Mouse (Mus musculus) neutrophil, adult 5-6 weeks (primary cell): ENCODE measurements around the gene Itga11. TPM values are rescaled to one million over a fixed set of nuclear protein-coding genes. Genes with fewer than 3 reads are reported as not detected.
A peak's percentile ranks its signal among the peaks of the same experiment; 100 is the strongest.
"Not testable (repeated sequence)": the region's sequence is repeated elsewhere in the genome, so short reads cannot be mapped to it uniquely, and the experiment has no call there.

Experiments
- ATAC-seq: fragments of 151-379, 151-347 bp; 2 replicates; pipeline ENCODE4 v1.8.0; 2017; ENCODE audit warnings: mild to moderate bottlenecking, moderate TSS enrichment; ENCODE audit not compliant: insufficient number of reproducible peaks, poor library complexity, low FRiP score, severe bottlenecking; ENCODE audit errors: extremely low read depth
- total RNA-seq: library from RNA; stranded (forward); fragments of 200-1000 nt; gene quantifications from 2 replicates; pipeline ENCODE4 v1.2.3, GENCODE M21; 2017

Gene Itga11
- total RNA-seq, 1 experiment from 2014 or later = not detected

DNA sequence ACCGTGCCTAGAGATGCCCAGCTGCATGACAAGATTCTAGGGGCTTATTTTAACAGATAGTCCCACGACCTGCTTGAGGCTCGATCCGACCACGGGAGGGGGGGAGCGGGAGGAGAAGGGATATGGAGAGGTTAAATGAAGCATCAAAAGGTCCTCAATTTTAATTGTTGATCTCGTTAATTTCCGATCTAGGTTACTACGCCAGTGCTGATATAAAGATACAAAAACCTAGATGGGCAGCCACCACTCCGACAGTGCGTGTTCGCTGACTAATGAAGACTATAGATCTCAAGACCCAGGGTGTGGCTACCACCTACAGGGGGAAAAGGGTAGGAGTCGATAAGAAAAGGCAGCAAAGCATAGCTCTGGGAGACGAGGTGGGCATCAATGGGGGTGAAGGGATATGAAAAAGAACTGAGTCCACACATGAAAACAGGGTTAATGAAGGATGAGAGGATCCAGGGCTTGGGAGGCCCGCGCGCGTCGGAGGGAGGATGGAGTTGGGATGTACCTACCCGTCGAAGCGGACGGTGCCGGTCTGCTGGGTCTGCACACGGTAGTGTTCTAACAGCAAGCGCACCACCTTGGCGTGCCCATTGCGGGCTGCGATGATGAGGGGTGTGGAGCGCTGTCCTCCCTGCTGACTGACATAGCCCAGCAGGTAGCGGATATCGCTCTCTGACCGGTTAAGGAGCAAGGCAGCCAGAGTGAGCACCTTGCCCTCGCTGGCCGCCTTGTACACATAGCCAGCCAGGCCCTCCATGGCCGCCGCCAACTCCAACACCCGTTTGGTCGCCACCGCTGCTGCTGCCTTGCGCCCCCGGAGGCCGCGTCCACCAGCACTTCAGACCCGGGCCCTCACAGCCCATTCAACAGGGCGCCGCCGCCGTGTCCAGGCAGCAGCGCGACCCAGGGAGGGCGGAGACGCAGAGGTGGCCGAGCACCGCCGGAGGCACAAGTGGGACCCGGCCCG, 133.2 kb downstream of the Itga11 start:
- peak; percentile 38; the same call in 1 of the 2 replicates for ATAC-seq

DNA sequence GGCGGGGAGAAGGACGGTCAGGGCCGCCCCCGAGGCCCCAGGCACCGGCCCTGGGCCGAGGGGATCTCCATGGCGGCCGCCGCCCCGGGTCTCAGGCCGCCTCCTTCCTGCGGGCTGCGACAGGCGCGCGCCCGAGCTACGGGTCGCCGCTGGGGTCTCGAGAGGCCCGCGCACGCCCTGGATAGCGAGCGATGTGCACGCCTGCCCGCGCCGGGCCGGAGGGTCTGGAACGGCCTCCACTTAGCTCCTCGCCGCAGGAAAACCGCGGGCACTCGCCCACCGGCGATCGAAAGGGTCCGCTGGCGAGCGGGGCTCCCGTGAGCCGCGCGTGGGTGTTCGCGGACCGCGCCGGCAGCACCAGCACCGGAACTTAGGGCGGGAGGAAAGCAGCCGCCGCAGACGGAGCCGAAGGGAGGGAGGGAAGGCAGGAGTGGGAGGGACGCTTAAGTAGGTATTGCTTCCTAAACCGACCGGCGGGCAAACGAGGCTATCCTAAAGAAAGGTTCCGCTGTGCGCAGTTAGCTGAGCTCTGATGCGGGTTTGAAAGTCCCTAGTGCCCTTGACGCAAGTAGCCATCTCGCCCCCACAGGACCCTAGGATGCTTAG, 134.0 kb downstream of the Itga11 start, which contains the start of gene Fem1b:
Gene Fem1b (minus strand): TSS at position 419 of the 606 bp plus-strand sequence.
- peak; percentile 81 for ATAC-seq

DNA sequence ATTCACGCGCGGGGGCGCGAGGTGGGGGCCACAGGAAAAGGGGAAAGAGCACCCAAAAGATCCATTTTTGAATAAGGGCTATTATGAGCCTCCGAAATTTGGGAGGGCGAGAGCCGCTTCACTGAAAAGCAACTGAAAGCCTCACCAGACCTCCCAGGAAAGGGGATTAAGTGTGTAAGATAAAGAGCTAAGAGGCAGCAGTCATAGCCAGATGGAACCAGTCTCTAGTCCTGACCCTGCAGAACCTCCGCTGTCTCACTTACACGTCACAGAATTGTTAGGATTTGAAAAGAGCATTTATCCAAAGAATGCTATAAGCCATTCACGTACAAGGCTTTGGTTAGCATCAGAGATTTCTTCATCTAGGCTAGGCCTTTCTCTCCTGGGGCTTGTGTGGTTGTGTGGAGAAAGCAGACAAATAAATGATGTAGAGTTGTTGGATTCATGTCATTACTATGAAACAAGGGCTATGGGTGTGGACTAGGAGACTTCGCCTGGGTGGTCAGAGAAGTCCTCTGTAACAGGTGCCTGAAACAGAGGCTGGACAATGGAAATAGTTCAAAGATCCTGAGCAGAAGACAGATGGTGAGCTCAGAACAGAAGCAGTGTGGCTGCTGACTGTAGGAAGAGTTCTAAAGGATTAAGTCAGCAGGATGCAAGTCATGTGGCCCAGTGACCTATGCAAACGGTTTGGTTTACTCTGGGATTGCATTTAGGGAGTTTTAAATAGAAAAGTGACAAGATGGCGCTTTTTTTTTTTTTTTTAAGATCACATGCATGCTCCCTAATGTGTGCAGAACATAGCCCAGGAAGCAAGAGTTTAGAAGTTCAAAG, 134.8 kb downstream of the Itga11 start:
- no peak for ATAC-seq

DNA sequence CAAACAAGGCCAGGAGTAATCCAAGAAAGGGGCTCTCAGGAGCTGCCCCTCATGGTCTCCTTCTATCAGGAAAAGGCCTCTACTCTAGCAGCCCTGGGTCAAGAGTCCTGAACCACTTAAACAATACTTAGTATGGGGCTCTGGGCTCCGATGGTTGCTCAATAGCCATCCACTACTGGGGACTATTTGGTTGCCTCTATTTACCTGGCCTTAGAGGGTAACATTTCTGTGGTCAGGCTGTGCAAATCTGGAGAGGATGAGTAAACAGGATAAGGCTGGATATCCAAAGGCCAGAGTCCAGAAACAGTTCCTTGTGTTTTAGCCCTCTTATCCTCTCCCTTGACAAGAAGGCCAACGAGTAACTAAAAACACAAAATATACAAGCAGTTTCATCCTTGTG, 137.1 kb downstream of the Itga11 start:
- ATAC-seq = no peak

DNA sequence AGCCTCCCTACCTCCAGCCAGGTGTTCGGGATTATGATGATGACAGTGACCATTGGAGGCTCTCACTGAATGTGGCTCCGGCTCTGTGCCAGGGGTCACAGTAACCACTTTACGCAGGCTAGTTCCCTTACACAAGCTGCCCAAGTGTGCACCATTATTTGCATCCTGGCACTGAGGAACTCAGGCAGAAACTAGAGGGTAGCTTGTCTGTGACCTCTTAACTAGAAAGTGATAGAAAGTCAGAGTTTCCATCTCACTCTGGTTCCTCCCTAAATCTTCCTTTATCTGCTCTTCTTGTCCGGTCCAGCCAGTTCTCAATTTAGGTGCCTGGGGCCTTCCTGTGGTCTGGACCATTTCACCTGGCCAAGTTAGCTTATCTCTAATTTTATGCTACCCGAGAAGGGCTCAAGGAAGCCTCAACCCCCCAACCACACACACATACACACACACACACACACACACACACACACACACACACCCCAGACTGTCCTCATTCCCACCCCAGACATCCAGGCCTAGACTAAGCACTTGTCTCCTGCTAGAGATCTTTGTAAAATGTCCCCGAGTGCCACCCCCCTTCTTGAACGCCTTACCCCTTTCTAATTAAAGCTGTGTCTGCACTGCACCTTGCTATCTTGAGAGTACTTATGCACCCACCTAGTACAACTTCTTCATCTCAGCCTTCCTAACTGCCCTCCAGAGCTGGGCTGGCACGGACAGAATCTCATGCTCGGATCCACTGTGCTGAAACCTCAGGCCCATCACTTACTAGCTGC, 138.9 kb downstream of the Itga11 start:
- no peak for ATAC-seq

DNA sequence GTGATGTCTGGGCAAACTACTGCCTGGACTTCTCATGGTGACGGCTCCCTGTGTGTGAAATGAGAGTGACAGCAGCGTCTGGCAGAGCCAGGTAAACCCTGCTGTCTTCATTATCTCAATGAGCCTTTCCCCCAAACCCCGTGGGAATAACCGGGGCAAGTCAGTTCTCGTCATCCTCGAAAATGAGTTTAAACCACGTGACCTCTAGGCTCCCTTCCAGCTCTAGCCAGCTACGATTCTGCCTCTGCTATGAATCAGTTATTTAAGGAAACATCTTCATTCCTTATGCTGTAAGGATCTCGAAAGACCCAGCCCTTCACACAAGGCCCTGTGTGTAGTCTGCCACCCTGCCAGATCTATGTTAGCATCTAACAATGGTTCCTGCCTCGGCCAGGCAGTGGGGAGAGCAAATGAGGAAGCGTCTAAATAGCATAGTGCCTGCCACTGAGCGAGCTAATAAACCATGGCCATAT, 139.5 kb downstream of the Itga11 start:
- 0 out of 2 replicates have a peak, but pooled peaks have one; percentile 28 for ATAC-seq

DNA sequence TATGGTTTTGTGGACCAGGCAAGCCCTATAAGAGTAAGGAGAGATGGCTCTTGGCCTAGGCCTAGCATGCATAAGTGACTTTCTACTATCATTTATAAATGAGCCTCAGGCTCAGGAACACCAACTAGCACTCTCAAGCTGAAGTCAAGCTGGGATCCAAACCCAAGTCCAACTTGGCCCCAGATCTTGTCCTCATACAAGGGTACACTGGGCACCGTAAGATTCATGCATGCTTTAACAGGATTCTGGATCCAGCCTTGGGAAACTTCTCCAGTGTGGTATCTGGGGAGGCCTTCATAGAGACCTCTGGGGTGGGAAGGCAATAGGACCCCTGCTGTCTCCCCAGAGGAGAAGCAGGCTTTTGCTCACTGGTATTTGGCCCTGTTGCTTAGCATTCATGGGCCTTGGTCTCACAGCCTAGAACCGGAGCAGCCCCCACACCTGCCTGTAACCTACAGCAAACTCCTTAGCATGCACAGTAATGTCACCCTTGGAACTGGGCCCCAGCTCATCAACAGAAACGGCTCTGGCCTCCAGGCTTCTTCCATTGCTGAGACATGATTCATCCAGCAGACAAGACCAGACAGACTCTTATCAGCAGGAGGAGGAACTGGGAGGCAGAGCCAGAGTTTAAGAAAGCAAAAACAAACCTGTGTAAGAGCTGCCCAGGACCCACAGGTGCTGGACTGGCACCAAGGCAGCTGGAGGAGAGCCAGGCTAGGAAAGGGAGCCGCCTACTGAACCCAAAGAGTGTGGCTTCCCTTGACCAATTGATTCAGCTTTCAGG, 140.4 kb downstream of the Itga11 start:
- ATAC-seq = no peak

DNA sequence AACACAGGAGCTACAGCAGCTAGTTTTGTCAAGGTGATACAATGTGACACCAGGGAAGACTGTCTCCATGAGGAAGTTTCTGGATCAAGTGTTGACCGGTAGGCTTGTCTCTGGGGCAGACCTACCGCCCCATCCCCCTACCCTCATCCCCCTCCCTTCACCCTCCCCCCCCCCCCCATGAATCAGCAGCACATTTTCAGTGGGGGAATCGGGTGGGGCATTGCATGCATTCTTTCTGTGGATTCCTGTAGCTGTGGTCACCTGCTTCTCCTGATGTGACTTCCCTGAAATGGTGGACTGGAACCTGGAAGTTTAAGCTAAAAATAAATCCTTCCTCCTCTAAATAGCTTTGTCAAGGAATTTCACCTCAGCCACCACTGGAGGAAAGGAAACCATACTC, 141.9 kb downstream of the Itga11 start:
- ATAC-seq = no peak

DNA sequence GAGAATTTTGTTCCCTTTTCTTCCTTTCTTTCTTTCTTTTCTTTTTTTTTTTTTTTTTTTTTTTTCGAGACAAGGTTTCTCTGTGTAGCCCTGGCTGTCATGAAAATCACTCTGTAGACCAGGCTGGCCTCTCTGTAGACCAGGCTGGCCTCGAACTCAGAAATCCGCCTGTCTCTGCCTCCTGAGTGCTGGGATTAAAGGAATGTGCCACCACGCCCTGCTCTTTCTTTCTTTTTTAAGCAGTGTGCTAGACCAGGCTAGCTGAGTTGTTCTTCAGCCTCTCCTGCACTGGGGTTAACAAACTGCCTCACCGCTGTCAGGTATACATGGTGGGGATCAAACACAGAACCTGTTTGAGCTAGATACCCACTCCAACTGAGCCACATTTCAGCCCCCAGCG, 142.3 kb downstream of the Itga11 start:
- ATAC-seq = not testable (repeated sequence)

DNA sequence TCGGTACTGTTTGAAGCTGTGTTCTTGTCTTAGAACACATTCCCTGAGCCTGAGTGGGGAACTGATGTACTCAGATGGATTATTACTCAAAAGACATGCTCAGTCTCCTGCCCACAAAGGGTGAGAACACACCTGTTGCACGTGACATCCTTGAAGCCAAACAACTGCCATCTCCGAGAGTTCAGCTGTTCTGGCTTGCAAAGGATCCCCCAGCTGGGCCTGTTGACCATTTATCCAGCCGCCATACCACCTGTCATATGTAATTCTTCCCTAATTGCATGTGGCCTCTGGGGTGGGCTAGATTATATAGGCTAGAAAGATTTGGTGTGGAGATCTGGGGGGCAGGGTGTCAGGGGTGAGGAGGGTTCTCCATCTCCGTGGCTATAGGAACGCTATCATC, 143.2 kb downstream of the Itga11 start:
- no peak for ATAC-seq

DNA sequence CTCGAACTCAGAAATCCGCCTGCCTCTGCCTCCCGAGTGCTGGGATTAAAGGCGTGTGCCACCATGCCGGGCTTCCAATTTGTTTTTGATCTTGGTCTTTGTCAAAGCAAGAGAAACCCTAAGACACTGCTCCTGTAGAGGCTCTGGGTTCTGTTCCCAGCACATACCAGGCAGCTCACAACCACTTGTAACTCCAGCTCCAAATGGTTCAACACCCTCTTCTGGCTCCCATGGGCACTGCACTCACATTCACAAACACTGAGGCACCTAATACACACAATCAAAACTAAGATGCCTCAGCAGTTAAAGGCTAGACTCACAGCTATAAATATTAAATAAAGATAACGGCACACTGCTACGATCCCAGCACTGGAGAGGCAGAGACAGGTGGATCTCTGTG, 144.2 kb downstream of the Itga11 start:
- ATAC-seq = no peak

DNA sequence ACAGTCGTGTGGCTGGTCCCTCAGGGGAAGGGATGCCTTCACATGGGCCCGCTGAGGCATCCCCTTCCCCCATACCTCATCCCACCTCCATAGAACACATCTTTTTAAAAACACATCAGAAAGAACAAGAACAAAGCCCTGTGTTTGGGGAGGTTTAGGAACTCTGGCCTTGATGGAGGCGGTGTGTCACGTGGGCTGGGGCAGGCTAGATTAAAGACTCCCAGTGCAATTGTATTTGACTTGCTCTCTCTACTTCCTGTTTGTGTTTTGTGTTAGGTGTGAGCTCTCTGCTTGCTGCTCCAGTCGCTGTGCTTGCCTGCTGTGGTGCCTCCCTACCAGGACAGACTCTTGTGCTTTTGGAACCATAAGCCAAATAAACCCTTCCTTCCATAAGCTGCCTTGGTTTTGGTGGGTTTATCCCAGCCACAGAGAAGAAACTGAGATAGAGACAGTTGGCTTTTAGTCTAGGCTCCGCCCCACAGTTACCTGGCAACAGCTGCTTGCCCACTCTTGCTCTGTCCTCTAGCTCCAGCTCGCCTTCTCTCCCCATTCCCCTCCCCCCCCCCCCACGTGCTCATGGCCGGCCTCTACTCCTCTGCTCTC, 148.3 kb downstream of the Itga11 start:
- ATAC-seq = no peak

DNA sequence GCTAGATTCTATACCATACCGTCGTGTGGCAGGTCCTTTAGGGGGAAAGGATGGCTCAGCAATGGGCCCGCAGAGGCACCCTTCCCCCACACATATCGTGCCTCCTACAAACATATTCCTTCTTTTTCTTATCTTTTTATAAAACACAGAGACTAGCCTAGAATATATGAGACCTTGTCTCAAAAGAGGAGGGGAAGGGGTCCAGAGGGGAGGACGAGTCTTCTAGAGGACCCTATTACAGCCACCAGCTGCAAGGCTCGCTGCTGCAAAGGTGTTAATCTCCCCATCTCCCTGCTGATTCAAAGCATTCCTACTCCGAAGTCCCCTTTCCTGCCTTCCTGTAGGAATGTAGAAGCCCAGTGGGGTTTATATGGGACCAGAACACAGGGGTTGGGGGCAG, 148.8 kb downstream of the Itga11 start:
- ATAC-seq = no peak

DNA sequence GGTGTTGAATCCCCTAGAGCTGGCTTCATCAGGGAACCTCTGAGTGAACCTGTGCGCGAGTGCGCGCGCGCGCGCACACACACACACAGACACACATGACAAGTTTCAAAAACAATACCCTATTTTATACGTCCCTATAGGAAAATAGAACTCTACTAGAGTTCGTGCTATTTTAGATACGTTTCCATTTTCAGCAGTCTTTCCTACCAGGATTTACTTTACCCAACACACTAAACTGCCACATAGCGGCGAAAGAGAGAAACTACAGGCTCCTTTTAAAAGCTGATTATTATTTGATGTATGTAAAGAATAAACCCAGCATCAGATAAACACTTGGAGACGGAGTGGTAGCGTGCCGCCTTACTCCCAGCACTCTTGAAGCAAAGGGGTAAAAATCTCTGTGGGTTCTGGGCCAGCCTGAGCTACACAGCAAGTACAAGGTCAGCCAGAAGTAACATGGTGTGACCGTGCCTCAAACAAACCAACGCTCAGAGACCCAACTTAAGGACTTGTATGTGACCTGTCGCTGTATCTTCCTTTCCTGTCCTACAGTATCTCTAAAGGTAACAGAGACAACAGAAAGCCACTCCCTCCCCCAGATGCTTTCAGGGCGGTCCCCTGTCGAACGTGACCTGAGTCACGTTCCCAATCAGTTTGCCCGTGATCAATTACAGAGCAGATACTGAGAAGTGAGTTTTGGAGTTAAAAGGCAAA, 150.5 kb downstream of the Itga11 start:
- no peak for ATAC-seq

DNA sequence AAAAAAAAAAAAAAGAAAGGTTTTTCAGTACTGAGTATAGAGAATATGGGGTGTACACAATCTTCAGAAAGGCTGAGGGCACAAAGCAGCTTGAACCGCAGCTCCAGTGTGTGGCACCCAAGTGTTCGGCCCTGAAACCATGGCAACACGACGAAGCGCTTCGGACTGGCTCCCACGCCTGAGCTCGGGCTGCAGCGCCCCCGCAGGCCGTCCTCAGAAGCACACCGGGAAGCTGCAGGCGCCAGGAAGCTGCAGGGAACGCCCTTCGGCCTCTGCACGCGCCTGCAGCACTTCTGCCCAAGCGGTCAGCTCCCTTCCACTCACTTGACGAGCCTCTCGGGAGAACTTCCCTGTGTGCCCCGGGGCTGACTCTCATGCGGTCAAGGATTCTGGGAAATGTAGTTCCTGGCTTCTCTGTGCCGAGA, 151.0 kb downstream of the Itga11 start:
- peak; percentile 94 for ATAC-seq

DNA sequence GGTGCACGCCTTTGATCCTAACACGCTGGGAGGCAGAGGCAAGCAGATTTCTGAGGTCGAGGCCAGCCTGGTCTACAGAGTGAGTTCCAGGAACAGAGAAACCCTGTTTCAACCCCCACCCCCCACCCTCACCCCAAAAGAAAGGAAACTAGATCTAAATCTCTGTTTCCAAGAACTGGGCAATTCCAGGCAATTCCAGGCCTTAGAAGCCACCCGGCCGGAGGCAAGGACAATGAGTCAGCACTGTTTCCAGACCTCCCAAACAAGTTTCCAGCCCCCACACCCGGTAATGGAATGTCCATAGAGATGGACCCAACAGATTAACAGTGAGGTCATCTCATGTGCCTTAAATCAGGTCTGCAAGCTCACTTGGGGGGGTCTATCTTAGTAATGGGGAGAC, 152.3 kb downstream of the Itga11 start:
- no peak for ATAC-seq
